Mouse (Mus musculus) frontal cortex, postnatal 25 days (tissue): ENCODE measurements around the gene Bub3.

Experiments used
- DNase-seq, 2 experiments: peaks; one replicate each; pipeline ENCODE4 v3.0.0; 2022; ENCODE audit warnings: low spot score in 2 of 2

Bub3 gene

GRCm38 (mm10) chr7:131556116-131556515, 3.9 kb upstream of the Bub3 start:
- DNase-seq = no peak

- no peak for DNase-seq
Measured at GRCm38 (mm10) chr7:131556541-131557271, 3.3 kb upstream of the Bub3 start.

- DNase-seq = no peak
Measured at GRCm38 (mm10) chr7:131557751-131558150, 2.3 kb upstream of the Bub3 start.

GRCm38 (mm10) chr7:131560697-131561042, 648 bp downstream of the Bub3 start:
- no peak for DNase-seq

- no peak for DNase-seq
Measured at GRCm38 (mm10) chr7:131575246-131575645, 15.2 kb downstream of the Bub3 start.

GRCm38 (mm10) chr7:131582178-131582577, 22.2 kb downstream of the Bub3 start:
- DNase-seq = no peak

- DNase-seq = no peak
Measured at GRCm38 (mm10) chr7:131585551-131585950, 25.5 kb downstream of the Bub3 start.

GRCm38 (mm10) chr7:131597779-131598482, 37.9 kb downstream of the Bub3 start:
- DNase-seq = no peak

- DNase-seq = peak; percentile 20 to 31
Measured at GRCm38 (mm10) chr7:131598483-131598824, 38.4 kb downstream of the Bub3 start.

- no peak for DNase-seq
Measured at GRCm38 (mm10) chr7:131602106-131602505, 42.1 kb downstream of the Bub3 start.

- DNase-seq = no peak
Measured at GRCm38 (mm10) chr7:131603186-131603585, 43.2 kb downstream of the Bub3 start.

- no peak for DNase-seq
Measured at GRCm38 (mm10) chr7:131604946-131605345, 44.9 kb downstream of the Bub3 start.

GRCm38 (mm10) chr7:131605481-131605880, 45.5 kb downstream of the Bub3 start:
- DNase-seq = no peak

- DNase-seq = no peak
Measured at GRCm38 (mm10) chr7:131608049-131608448, 48.0 kb downstream of the Bub3 start.

- DNase-seq = no peak
Measured at GRCm38 (mm10) chr7:131609677-131610076, 49.7 kb downstream of the Bub3 start.
